Mouse (Mus musculus) heart, embryonic 14.5 days (tissue): ENCODE results near the gene P2ry13. TPM values are rescaled to one million over a fixed set of nuclear protein-coding genes. Genes with fewer than 3 reads are reported as not detected.

Experiments used
- ATAC-seq: fragments of 200-750 bp; cut with Nextera tagmentation; 2 replicates; pipeline ENCODE4 v1.8.0; 2017; ENCODE audit warnings: low read depth, moderate TSS enrichment; ENCODE audit not compliant: insufficient number of reproducible peaks, insufficient read depth, low FRiP score
- H3K27ac ChIP-seq, 2 experiments: fragments of 200-500 bp in 1 of 2; fragments of 300-500 bp in 1 of 2; sonication (generic) in 1 of 2; replicated peaks in 1 of 2; 2 replicates each; pipeline ENCODE4 v1.5.1; 2012 to 2014; ENCODE audit warnings: low read depth in 2 of 2, low read length in 2 of 2, control low read depth in 1 of 2, mild to moderate bottlenecking in 1 of 2, mixed read lengths in 1 of 2; ENCODE audit not compliant: control insufficient read depth in 1 of 2, insufficient read depth in 1 of 2
- H3K27me3 ChIP-seq: fragments of 300-500 bp; sonication (generic); 2 replicates; pipeline ENCODE4 v1.6.1; 2014; ENCODE audit warnings: mild to moderate bottlenecking, low read length, control low read depth; ENCODE audit not compliant: control insufficient read depth, insufficient read depth
- H3K36me3 ChIP-seq: fragments of 300-500 bp; sonication (generic); 2 replicates; pipeline ENCODE4 v1.6.1; 2014; ENCODE audit warnings: mild to moderate bottlenecking, control low read depth, low read length, mixed read lengths; ENCODE audit not compliant: control insufficient read depth, insufficient read depth
- H3K4me1 ChIP-seq, 2 experiments: fragments of 200-500 bp in 1 of 2; fragments of 300-500 bp in 1 of 2; sonication (generic) in 1 of 2; 2 replicates each; pipeline ENCODE4 v1.6.1; 2012 to 2014; ENCODE audit warnings: low read length in 2 of 2, control low read depth in 1 of 2, mixed read lengths in 1 of 2; ENCODE audit not compliant: control insufficient read depth in 2 of 2, insufficient read depth in 2 of 2
- H3K4me2 ChIP-seq: fragments of 300-500 bp; sonication (generic); 2 replicates; pipeline ENCODE4 v1.6.1; 2014; ENCODE audit warnings: mild to moderate bottlenecking, low read length
- H3K4me3 ChIP-seq, 2 experiments: fragments of 200-500 bp in 1 of 2; fragments of 300-500 bp in 1 of 2; sonication (generic) in 1 of 2; 2 replicates each; pipeline ENCODE4 v1.5.1; 2012 to 2014; ENCODE audit warnings: low read length in 2 of 2, mild to moderate bottlenecking in 2 of 2, control low read depth in 1 of 2, low read depth in 1 of 2, moderate library complexity in 1 of 2; ENCODE audit not compliant: control insufficient read depth in 1 of 2, insufficient read depth in 1 of 2
- H3K9ac ChIP-seq: fragments of 300-500 bp; sonication (generic); 2 replicates; pipeline ENCODE4 v1.6.1; 2014; ENCODE audit warnings: mild to moderate bottlenecking, low read length
- H3K9me3 ChIP-seq: fragments of 300-500 bp; sonication (generic); 2 replicates; pipeline ENCODE4 v1.6.1; 2016; ENCODE audit warnings: low read length, control low read depth; ENCODE audit not compliant: control insufficient read depth
- WGBS: fragments of 180-500 bp; shearing (Covaris S2); extraction: QIAGEN DNeasy Blood & Tissue Kit; methylation state at CpG from one replicate; pipeline ENCODE4 v1.1.7; 2014; 5-methylcytosine and 5-hydroxymethylcytosine counted together
- polyA plus RNA-seq: library from polyadenylated mRNA; unstranded; fragments of >200 nt; fragmentation: Nextera tagmentation; extraction: Ambion mirVana; gene quantifications from 2 replicates; pipeline ENCODE4 v1.2.1, GENCODE M21; 2014

The P2ry13 gene
- polyA plus RNA-seq, 1 experiment from 2014 or later = 0.78 TPM

DNA sequence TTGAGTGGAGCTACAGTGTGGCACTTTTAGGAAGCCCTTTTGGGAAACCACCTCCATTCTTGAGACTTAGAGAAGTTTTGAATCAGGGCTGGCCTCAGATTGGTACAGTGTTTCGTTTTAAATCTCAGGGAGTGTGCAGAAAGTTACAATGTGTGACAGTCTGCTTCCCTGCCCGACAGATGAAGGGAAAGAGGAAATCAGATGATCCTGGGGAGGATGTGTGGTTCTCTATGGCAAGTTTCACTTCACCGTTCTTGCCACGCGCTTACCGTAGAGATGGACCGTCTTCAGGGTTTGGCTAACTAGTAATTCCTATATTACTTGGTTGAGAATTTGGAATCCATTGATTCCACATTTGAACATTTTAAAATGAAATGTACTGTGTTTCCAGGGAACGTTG is 1.1 kb upstream of the P2ry13 start:
- ATAC-seq = no peak
- no peak overlapping the region for H3K4me2 ChIP-seq
- no peaks in the 10 kb centered on the region for H3K27me3 ChIP-seq
- no peak overlapping the region for H3K27ac ChIP-seq
- H3K4me3 ChIP-seq = no peak overlapping the region
- H3K36me3 ChIP-seq = no peaks in the 10 kb centered on the region
- no peaks in the 10 kb centered on the region for H3K9me3 ChIP-seq
- 89% methylated on average over 8 of the region's 8 CpGs for WGBS
- H3K4me1 ChIP-seq = peaks cover 2 to 3% of the 10 kb centered on the region in 2 experiments; a peak in 2 of 4 replicates
- H3K9ac ChIP-seq = no peak overlapping the region

DNA sequence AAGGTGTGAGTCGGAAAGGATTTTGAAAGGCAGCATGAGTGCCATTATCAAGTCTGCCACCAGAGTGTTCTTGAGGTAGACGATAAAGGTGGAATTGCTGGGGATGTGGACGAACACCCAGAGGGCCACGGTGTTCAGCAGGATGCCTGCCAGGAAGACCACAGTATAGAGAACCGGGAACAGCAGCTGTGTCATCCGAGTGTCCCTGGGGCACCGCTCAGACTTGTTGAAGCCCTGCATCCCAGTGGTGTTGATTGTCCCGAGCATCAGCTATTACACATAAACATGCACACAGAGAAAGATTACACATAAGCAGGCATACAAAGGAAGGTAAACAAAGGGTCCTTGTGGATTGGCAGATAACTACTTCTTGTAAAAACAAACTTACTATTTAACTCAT is 593 bp downstream of the P2ry13 start:
- WGBS = 50% methylated on average over 8 of the region's 8 CpGs
- H3K9me3 ChIP-seq = no peaks in the 10 kb centered on the region
- H3K36me3 ChIP-seq = no peaks in the 10 kb centered on the region
- H3K4me2 ChIP-seq = no peak overlapping the region
- H3K4me3 ChIP-seq = no peak overlapping the region
- peaks cover 8 to 9% of the 10 kb centered on the region in 2 experiments for H3K4me1 ChIP-seq
- H3K27ac ChIP-seq = no peak overlapping the region
- H3K9ac ChIP-seq = no peak overlapping the region
- H3K27me3 ChIP-seq = no peaks in the 10 kb centered on the region
- ATAC-seq = no peak

DNA sequence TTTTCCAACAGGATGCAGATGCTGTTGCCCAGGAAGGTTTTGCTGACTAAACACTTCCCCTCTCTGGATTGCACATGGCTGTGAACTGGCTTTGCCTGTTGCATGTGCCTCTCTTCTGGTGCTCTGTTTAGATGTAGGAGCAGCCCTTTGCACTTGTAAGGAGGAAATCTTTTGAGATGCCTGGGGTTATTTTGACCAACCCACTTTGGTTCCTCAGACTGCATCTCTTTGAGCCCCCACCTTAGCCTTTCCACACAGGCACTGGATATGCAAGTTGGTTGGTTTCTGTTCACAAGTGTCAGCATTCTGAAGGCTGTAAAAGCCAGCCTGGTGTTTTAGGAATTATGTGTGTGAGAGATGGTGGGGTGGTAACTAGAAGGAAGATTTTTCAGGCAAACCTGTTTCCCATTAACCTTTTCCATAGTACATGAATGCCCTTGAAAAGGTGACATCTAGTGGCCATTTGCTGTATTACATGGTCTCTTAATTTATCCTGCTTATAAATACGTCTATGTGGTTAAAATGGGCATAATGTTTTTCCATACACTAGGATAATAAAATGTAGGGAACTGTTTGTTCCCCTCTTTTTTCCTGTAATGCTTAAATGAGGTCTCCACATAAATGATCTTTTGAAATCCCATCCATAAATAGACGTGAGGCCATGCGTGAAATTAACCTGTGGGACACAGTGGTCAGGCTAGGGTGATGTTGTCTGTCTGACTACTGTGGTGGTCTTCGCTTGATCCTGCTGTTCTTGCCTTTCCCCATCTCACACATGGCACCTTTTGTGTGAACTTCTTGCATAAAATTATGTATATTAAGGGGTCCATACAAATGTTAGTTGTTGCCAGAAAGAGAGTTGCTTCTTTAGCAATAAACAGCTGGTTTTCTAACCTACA is 1.8 kb downstream of the P2ry13 start:
- no peak overlapping the region for H3K4me2 ChIP-seq
- H3K27me3 ChIP-seq = no peaks in the 10 kb centered on the region
- no peak overlapping the region for H3K4me3 ChIP-seq
- ATAC-seq = no peak
- H3K9ac ChIP-seq = no peak overlapping the region
- no peak overlapping the region for H3K27ac ChIP-seq
- H3K4me1 ChIP-seq = peaks cover 18 to 20% of the 10 kb centered on the region in 2 experiments
- WGBS = 65% methylated on average over 4 of the region's 4 CpGs
- no peaks in the 10 kb centered on the region for H3K9me3 ChIP-seq
- no peaks in the 10 kb centered on the region for H3K36me3 ChIP-seq

DNA sequence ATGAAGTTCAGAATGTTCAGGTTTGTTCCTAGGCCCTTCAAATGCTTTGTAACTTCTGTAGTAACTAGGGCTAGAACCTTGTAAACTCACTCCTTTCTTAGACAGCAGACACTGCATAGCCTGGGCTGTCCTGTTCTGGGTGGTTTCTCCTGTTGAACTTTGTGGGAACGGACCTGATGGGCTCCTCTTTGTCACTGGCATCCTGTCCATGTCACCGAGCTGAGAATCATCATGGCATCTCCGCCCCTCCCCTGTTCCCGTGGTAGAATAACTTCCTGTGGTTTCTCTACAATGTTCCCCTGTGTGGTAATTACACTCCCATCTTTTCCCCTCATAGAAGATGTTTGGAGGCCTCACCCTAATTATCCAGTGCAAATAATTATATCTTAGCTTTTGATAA is 4.7 kb downstream of the P2ry13 start:
- ATAC-seq = no peak
- 78% methylated on average over 4 of the region's 4 CpGs for WGBS
- no peak overlapping the region for H3K4me3 ChIP-seq

DNA sequence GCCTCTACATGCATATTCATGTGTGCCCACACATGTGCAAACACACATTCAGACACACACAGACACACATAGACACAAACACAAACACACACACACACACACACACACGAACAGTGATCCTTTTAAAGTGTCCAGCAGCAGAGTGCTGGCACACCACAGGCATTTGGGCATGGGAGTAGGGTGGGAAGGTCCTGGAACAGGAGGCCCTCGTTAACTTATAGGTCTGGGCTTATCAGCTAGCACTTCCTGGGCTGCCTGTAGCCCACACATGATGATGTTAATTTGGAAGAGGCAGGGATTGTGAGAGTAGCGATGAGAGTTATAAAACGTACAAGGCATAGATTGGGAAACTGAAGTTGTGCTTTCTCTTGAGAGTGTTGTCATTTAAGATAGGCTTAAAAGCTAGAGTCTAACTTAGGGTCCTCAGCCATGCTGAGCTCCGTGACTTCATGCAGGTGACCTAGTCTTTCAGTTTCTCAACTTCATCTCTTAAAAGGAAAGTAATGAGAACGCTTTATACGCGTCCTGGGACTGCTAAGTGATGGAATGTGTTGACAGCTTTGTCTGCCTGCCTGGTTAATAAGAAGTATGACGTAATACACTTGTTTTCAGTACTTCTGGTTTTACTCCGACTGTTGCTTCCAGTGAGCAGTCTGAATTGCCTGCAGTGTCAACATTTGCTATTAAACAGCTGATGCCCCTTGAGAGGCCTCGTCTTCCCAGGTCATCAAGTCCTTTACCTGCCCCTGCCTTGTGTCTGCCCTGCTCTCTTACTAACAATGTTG is 5.8 kb downstream of the P2ry13 start:
- peak overlapping the region; percentile 22 for H3K4me2 ChIP-seq
- no peaks in the 10 kb centered on the region for H3K9me3 ChIP-seq
- 13% methylated on average over 11 of the region's 11 CpGs for WGBS

More for the DNA sequence above, 4.7 kb downstream of the P2ry13 start:
- H3K9ac ChIP-seq = no peak overlapping the region
- no peaks in the 10 kb centered on the region for H3K27me3 ChIP-seq
- no peaks in the 10 kb centered on the region for H3K36me3 ChIP-seq
- peak overlapping the region in 1 of 2 experiments; percentile 74; a peak in 1 of 4 replicates for H3K27ac ChIP-seq
- peaks cover 19 to 27% of the 10 kb centered on the region in 2 experiments for H3K4me1 ChIP-seq
- H3K9me3 ChIP-seq = no peaks in the 10 kb centered on the region
- H3K4me2 ChIP-seq = no peak overlapping the region

DNA sequence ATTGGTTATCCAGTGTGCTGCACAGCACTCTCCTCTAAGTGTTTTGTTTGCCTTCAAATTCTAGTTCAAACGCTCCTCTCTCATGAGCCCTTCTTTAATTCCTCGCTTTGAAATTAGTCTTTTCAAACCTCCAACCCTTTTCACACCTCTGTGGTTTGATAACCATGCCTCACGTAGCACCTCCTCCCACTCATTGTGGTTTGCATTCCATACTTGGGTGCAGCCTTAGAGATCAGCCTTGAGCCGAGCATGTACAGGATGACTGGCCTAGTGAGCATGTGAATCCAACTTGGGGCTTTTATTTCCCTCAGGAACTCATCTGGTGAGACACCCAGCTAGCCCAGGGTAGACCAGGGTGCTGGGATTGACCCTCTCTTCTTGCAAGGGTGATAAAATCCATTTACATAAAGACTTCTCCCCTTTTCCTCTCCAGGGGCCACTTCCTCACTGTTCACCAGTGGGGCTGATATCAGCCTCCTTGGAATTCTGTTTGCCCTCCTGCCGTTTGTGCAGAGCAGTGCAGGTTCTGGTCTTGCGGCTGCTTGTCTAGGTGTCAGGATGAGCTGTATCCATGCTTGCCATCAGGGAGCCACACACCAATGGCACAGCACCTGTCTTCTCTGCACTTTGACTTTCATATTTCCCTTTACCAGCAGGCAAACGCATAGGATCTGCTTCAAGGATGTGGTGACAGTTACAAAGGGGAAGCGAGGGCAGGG is 6.7 kb downstream of the P2ry13 start:
- no peak overlapping the region for H3K9ac ChIP-seq
- no peaks in the 10 kb centered on the region for H3K36me3 ChIP-seq
- ATAC-seq = no peak
- H3K27me3 ChIP-seq = no peaks in the 10 kb centered on the region
- H3K4me2 ChIP-seq = no peak overlapping the region
- H3K4me3 ChIP-seq = no peak overlapping the region
- 36% methylated on average over 8 of the region's 8 CpGs for WGBS
- H3K9me3 ChIP-seq = no peaks in the 10 kb centered on the region
- peaks cover 19 to 27% of the 10 kb centered on the region in 2 experiments for H3K4me1 ChIP-seq
- peak overlapping the region; percentile 74 to 80 for H3K27ac ChIP-seq

More for the DNA sequence above, 5.8 kb downstream of the P2ry13 start:
- H3K36me3 ChIP-seq = no peaks in the 10 kb centered on the region
- peaks cover 19 to 27% of the 10 kb centered on the region in 2 experiments for H3K4me1 ChIP-seq
- H3K27me3 ChIP-seq = no peaks in the 10 kb centered on the region
- H3K9ac ChIP-seq = no peak overlapping the region
- peak; percentile 69 for ATAC-seq
- H3K27ac ChIP-seq = peak overlapping the region; percentile 74 to 80
- H3K4me3 ChIP-seq = no peak overlapping the region

DNA sequence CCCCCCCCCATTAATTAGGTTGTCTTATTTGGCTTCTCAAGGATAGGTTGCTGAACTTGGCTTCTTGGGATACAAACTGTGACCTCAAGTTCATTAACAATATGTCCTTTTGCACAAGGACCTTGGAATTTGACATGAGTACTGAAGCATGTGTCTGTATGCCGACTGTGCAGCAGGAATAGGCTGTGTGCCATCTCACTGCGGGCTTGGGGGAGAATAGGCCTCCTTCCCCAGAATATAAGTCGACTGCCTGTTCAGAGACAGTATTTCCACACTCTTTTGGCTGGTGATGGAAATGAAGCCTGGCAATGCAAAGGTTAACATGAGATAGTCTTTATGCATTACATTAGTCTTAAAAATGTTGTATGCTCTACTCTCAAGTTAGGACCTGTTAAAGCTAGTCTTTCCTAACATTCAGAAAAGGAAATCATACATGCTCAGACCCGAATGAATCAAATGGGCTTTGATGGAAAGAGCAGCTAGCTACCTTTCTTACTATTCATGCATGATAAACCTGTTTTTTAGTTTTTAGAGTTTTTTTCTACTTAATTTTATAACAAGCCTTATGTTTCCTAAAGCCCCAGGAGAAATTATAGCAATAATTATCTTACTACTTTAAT is 13.2 kb downstream of the P2ry13 start:
- H3K9me3 ChIP-seq = no peaks in the 10 kb centered on the region
- H3K4me1 ChIP-seq = no peaks in the 10 kb centered on the region
- no peak overlapping the region for H3K27ac ChIP-seq
- H3K27me3 ChIP-seq = no peaks in the 10 kb centered on the region
- no peak overlapping the region for H3K4me2 ChIP-seq
- H3K36me3 ChIP-seq = no peaks in the 10 kb centered on the region
- no peak overlapping the region for H3K9ac ChIP-seq
- H3K4me3 ChIP-seq = no peak overlapping the region
- no peak for ATAC-seq
- WGBS = 80% methylated on average over 4 of the region's 4 CpGs
